ENCODE assay signal across 7 mouse cellular contexts in genomic region chr10:79983205-79983604, GRCm38 (mm10). TPM values are rescaled to one million over a fixed set of nuclear protein-coding genes. Genes with fewer than 3 reads are reported as not detected.
DNase-seq lines count a peak whose midpoint lies in the region; ATAC-seq and TF ChIP-seq lines count a peak whose summit lies in the region.

No protein-coding gene starts in this region.

- TF ChIP-seq CTCF in small intestine, adult 2 months (IDR thresholded peaks at IDR 0.05; ENCODE audit: extremely low read depth, insufficient read length, insufficient replicate concordance, low read depth, low read length) = no peak

- no peaks in the 10 kb centered on the region for H3K9me3 ChIP-seq in megakaryocyte, embryonic 14.5 days
- no peaks in the 10 kb centered on the region for H3K9me3 ChIP-seq in forebrain, embryonic 10.5 days
- no peaks in the 10 kb centered on the region for H3K9me3 ChIP-seq in limb, embryonic 10.5 days (replicated peaks)

- no peak for TF ChIP-seq POLR2A in small intestine, adult 2 months (IDR thresholded peaks at IDR 0.05; ENCODE audit: low read depth, low read length)

- peak overlapping the region; percentile 92 for H3K27ac ChIP-seq in forebrain, embryonic 10.5 days
- H3K27ac ChIP-seq in limb, embryonic 10.5 days = peak overlapping the region; percentile 92
- H3K27ac ChIP-seq in small intestine, adult 2 months (ENCODE audit: insufficient read depth, low read depth, low read length) = peak overlapping the region; percentile 63

- DNase-seq in forebrain, embryonic 10.5 days (ENCODE audit: extremely low spot score, low spot score) = no peak
- no peak for DNase-seq in limb, embryonic 10.5 days (ENCODE audit: low spot score)
- DNase-seq in adrenal gland, postnatal 25 days = no peak
- no peak for DNase-seq in cerebellum, postnatal 4 days (ENCODE audit: low spot score in 2 of 2)

- peaks cover 79% of the 10 kb centered on the region for H3K4me1 ChIP-seq in megakaryocyte, embryonic 14.5 days
- H3K4me1 ChIP-seq in forebrain, embryonic 10.5 days = peaks cover 60% of the 10 kb centered on the region
- H3K4me1 ChIP-seq in limb, embryonic 10.5 days = peaks cover 41% of the 10 kb centered on the region
- peaks cover 27% of the 10 kb centered on the region for H3K4me1 ChIP-seq in small intestine, adult 2 months (ENCODE audit: control insufficient read depth, insufficient read depth, insufficient read length, low read length)

- H3K4me3 ChIP-seq in megakaryocyte, embryonic 14.5 days (replicated peaks) = peak overlapping the region; percentile 97
- peak overlapping the region; percentile 80 for H3K4me3 ChIP-seq in forebrain, embryonic 10.5 days
- H3K4me3 ChIP-seq in limb, embryonic 10.5 days = peak overlapping the region; percentile 80
- H3K4me3 ChIP-seq in small intestine, adult 2 months (ENCODE audit: low read depth, low read length) = peak overlapping the region; percentile 91

- WGBS in forebrain, embryonic 10.5 days = 85% methylated on average over 5 of the region's 5 CpGs
- 85% methylated on average over 5 of the region's 5 CpGs for WGBS in limb, embryonic 10.5 days
- WGBS in small intestine, adult 2 months = 48% methylated on average over 5 of the region's 5 CpGs

- no peak for ATAC-seq in megakaryocyte, adult 5-6 weeks (ENCODE audit: poor library complexity, severe bottlenecking)

- no peaks in the 10 kb centered on the region for H3K27me3 ChIP-seq in megakaryocyte, embryonic 14.5 days (replicated peaks)
- H3K27me3 ChIP-seq in forebrain, embryonic 10.5 days (ENCODE audit: poor library complexity, severe bottlenecking) = peaks cover 24% of the 10 kb centered on the region
- H3K27me3 ChIP-seq in limb, embryonic 10.5 days (ENCODE audit: low read depth, poor library complexity, severe bottlenecking) = no peaks in the 10 kb centered on the region; the same call in 1 of the 2 replicates
- no peaks in the 10 kb centered on the region for H3K27me3 ChIP-seq in small intestine, adult 2 months (ENCODE audit: control insufficient read depth, insufficient read depth, low read length)

- H3K36me3 ChIP-seq in megakaryocyte, embryonic 14.5 days (replicated peaks; ENCODE audit: low read length) = peaks cover 45% of the 10 kb centered on the region
- peaks cover 43% of the 10 kb centered on the region for H3K36me3 ChIP-seq in forebrain, embryonic 10.5 days (replicated peaks)
- peaks cover 41% of the 10 kb centered on the region for H3K36me3 ChIP-seq in limb, embryonic 10.5 days
- peaks cover 7% of the 10 kb centered on the region for H3K36me3 ChIP-seq in small intestine, adult 2 months (ENCODE audit: control insufficient read depth, insufficient read depth, low read length)

RNA-seq across cellular contexts. Expression of gene Tmem259, which starts 0.9 kb away (rescaled TPM):
- polyA plus RNA-seq in megakaryocyte, embryonic 14.5 days (2012; ENCODE audit: insufficient read depth, low replicate concordance) = 293 and 686 TPM in 2 replicates
- 51.6 and 52.2 TPM in 2 replicates for total RNA-seq in megakaryocyte, adult 5-6 weeks (2015)
- total RNA-seq in megakaryocyte, adult 5-6 weeks (2017) = 52.1 and 53.2 TPM in 2 replicates
- 8.4 and 9.6 TPM in 2 replicates for polyA plus RNA-seq in forebrain, embryonic 10.5 days (2016; fragmentation: Nextera tagmentation; extraction: Ambion mirVana)
- polyA plus RNA-seq in limb, embryonic 10.5 days (2016; fragmentation: Nextera tagmentation; extraction: Ambion mirVana) = 14.9 and 16.4 TPM in 2 replicates
- 225 and 441 TPM in 2 replicates for polyA plus RNA-seq in small intestine, adult 2 months (2012; rRNA removed)
- 159 and 161 TPM in 2 replicates for total RNA-seq in adrenal gland, postnatal 25 days (2021)

RNA-seq across cellular contexts. Expression of gene Cnn2, which starts 5.2 kb away (rescaled TPM):
- polyA plus RNA-seq in megakaryocyte, embryonic 14.5 days (2012; ENCODE audit: insufficient read depth, low replicate concordance) = 1,011 and 1,303 TPM in 2 replicates
- total RNA-seq in megakaryocyte, adult 5-6 weeks (2015) = 174 and 175 TPM in 2 replicates
- total RNA-seq in megakaryocyte, adult 5-6 weeks (2017) = 286 and 299 TPM in 2 replicates
- polyA plus RNA-seq in forebrain, embryonic 10.5 days (2016; fragmentation: Nextera tagmentation; extraction: Ambion mirVana) = 222 and 226 TPM in 2 replicates
- 261 and 301 TPM in 2 replicates for polyA plus RNA-seq in limb, embryonic 10.5 days (2016; fragmentation: Nextera tagmentation; extraction: Ambion mirVana)
- polyA plus RNA-seq in small intestine, adult 2 months (2012; rRNA removed) = 49.9 and 72.8 TPM in 2 replicates
- 28.3 and 29.8 TPM in 2 replicates for total RNA-seq in adrenal gland, postnatal 25 days (2021)

RNA-seq across cellular contexts. Expression of gene Grin3b, which starts 12.7 kb away (rescaled TPM):
- not detected in 2 replicates for polyA plus RNA-seq in megakaryocyte, embryonic 14.5 days (2012; ENCODE audit: insufficient read depth, low replicate concordance)
- total RNA-seq in megakaryocyte, adult 5-6 weeks (2015) = not detected in 2 replicates
- total RNA-seq in megakaryocyte, adult 5-6 weeks (2017) = 0.18 TPM in 1 of 2 replicates, not detected in the other
- 0.20 and 0.31 TPM in 2 replicates for polyA plus RNA-seq in forebrain, embryonic 10.5 days (2016; fragmentation: Nextera tagmentation; extraction: Ambion mirVana)
- polyA plus RNA-seq in limb, embryonic 10.5 days (2016; fragmentation: Nextera tagmentation; extraction: Ambion mirVana) = 0.28 and 0.40 TPM in 2 replicates
- polyA plus RNA-seq in small intestine, adult 2 months (2012; rRNA removed) = not detected in 2 replicates
- 0.12 TPM in 1 of 2 replicates, not detected in the other for total RNA-seq in adrenal gland, postnatal 25 days (2021)

RNA-seq across cellular contexts. Expression of gene Abca7, which starts 13.1 kb away (rescaled TPM):
- polyA plus RNA-seq in megakaryocyte, embryonic 14.5 days (2012; ENCODE audit: insufficient read depth, low replicate concordance) = 47.4 and 62.2 TPM in 2 replicates
- total RNA-seq in megakaryocyte, adult 5-6 weeks (2015) = 32.6 and 34.7 TPM in 2 replicates
- 33.6 and 37.4 TPM in 2 replicates for total RNA-seq in megakaryocyte, adult 5-6 weeks (2017)
- 2.9 and 3.1 TPM in 2 replicates for polyA plus RNA-seq in forebrain, embryonic 10.5 days (2016; fragmentation: Nextera tagmentation; extraction: Ambion mirVana)
- 2.0 and 2.3 TPM in 2 replicates for polyA plus RNA-seq in limb, embryonic 10.5 days (2016; fragmentation: Nextera tagmentation; extraction: Ambion mirVana)
- 18.1 and 33.4 TPM in 2 replicates for polyA plus RNA-seq in small intestine, adult 2 months (2012; rRNA removed)
- total RNA-seq in adrenal gland, postnatal 25 days (2021) = 24.2 and 29.1 TPM in 2 replicates

RNA-seq across cellular contexts. Expression of gene Wdr18, which starts 23.3 kb away (rescaled TPM):
- 22.2 and 23.8 TPM in 2 replicates for polyA plus RNA-seq in megakaryocyte, embryonic 14.5 days (2012; ENCODE audit: insufficient read depth, low replicate concordance)
- 10.6 and 15.7 TPM in 2 replicates for total RNA-seq in megakaryocyte, adult 5-6 weeks (2015)
- total RNA-seq in megakaryocyte, adult 5-6 weeks (2017) = 7.8 TPM in 2 replicates
- polyA plus RNA-seq in forebrain, embryonic 10.5 days (2016; fragmentation: Nextera tagmentation; extraction: Ambion mirVana) = 165 and 167 TPM in 2 replicates
- polyA plus RNA-seq in limb, embryonic 10.5 days (2016; fragmentation: Nextera tagmentation; extraction: Ambion mirVana) = 174 and 201 TPM in 2 replicates
- 34.8 and 44.6 TPM in 2 replicates for polyA plus RNA-seq in small intestine, adult 2 months (2012; rRNA removed)
- 32.4 and 35.5 TPM in 2 replicates for total RNA-seq in adrenal gland, postnatal 25 days (2021)

Comparison
In these comparisons a context has a peak if more than half of its experiments do, and no peak if none do; other contexts are left out.
1. RNA of gene Tmem259, which starts 0.9 kb away (polyA plus RNA-seq): 225 to 441 TPM in small intestine, adult 2 months and 293 to 686 TPM in megakaryocyte, embryonic 14.5 days; 14.9 to 16.4 TPM in limb, embryonic 10.5 days and 8.4 to 9.6 TPM in forebrain, embryonic 10.5 days; every median in the first group is over 10 times any median in the second.
2. Peak in every context shown above with its lines, with median percentiles within 50 percentile points of each other: H3K4me3 ChIP-seq and H3K27ac ChIP-seq.